ENCODE assay signal across 10 mouse cellular contexts in genomic region chr6:54819272-54819671, GRCm38 (mm10). TPM values are rescaled to one million over a fixed set of nuclear protein-coding genes. Genes with fewer than 3 reads are reported as not detected.
DNase-seq lines count a peak whose midpoint lies in the region; ATAC-seq and TF ChIP-seq lines count a peak whose summit lies in the region.
"Had no signal": no experiment of that assay in that cellular context is flagged by ENCODE, and none has a peak within 500 bp of the region (broad histone marks: within the 10 kb centered on the region; RNA-seq: fewer than 3 reads in every experiment).

No protein-coding gene starts in this region.

- TF ChIP-seq CTCF in E14TG2a.4 (conservative IDR thresholded peaks at IDR 0.05; ENCODE audit: low read length), result no peak

- 50% methylated on average over 4 of the region's 4 CpGs for WGBS in kidney, embryonic 16.5 days
- 23% methylated on average over 4 of the region's 4 CpGs for WGBS in embryonic facial prominence, embryonic 10.5 days
- WGBS in liver, embryonic 12.5 days (ENCODE audit: insufficient replicate concordance), result 23% methylated on average over 4 of the region's 4 CpGs

- no peak for ATAC-seq in kidney, embryonic 16.5 days (ENCODE audit: low FRiP score, low TSS enrichment)
- ATAC-seq in liver, embryonic 12.5 days, result no peak

- no peaks in the 10 kb centered on the region for H3K9me3 ChIP-seq in kidney, embryonic 16.5 days (ENCODE audit: low read length)
- peaks cover 3% of the 10 kb centered on the region for H3K9me3 ChIP-seq in E14TG2a.4 (ENCODE audit: low read length)
- no peaks in the 10 kb centered on the region for H3K9me3 ChIP-seq in embryonic facial prominence, embryonic 10.5 days
- H3K9me3 ChIP-seq in liver, embryonic 12.5 days (replicated peaks), result no peaks in the 10 kb centered on the region

- no peak overlapping the region for H3K4me3 ChIP-seq in kidney, embryonic 16.5 days (ENCODE audit: low read length)
- peak overlapping the region; percentile 86 for H3K4me3 ChIP-seq in E14TG2a.4 (replicated peaks; ENCODE audit: low read length)
- H3K4me3 ChIP-seq in embryonic facial prominence, embryonic 10.5 days, result peak overlapping the region; percentile 16; the same call in 1 of the 2 replicates
- no peak overlapping the region for H3K4me3 ChIP-seq in liver, embryonic 12.5 days
- H3K4me3 ChIP-seq: heart, adult 2 months had no signal

- H3K27ac ChIP-seq in kidney, embryonic 16.5 days (ENCODE audit: low read length), result no peak overlapping the region
- no peak overlapping the region for H3K27ac ChIP-seq in embryonic facial prominence, embryonic 10.5 days (replicated peaks)
- H3K27ac ChIP-seq in liver, embryonic 12.5 days, result no peak overlapping the region
- H3K27ac ChIP-seq: heart, adult 2 months had no signal

- H3K4me2 ChIP-seq in kidney, embryonic 16.5 days (replicated peaks; ENCODE audit: low read depth, low read length), result peak overlapping the region; percentile 26; the same call in 1 of the 2 replicates
- peak overlapping the region; percentile 48 for H3K4me2 ChIP-seq in liver, embryonic 12.5 days

- peaks cover 27% of the 10 kb centered on the region for H3K4me1 ChIP-seq in kidney, embryonic 16.5 days (ENCODE audit: insufficient read depth, low read length)
- H3K4me1 ChIP-seq in E14TG2a.4 (replicated peaks; ENCODE audit: low read depth, low read length), result peaks cover 60% of the 10 kb centered on the region
- H3K4me1 ChIP-seq in embryonic facial prominence, embryonic 10.5 days, result peaks cover 37% of the 10 kb centered on the region
- H3K4me1 ChIP-seq in liver, embryonic 12.5 days, result peaks cover 43% of the 10 kb centered on the region

- no peaks in the 10 kb centered on the region for H3K27me3 ChIP-seq in kidney, embryonic 16.5 days (ENCODE audit: insufficient read depth, low read length)
- H3K27me3 ChIP-seq in E14TG2a.4 (ENCODE audit: insufficient read depth, low read length), result peaks cover 5% of the 10 kb centered on the region; the same call in 1 of the 2 replicates
- no peaks in the 10 kb centered on the region; the same call in 1 of the 2 replicates for H3K27me3 ChIP-seq in embryonic facial prominence, embryonic 10.5 days (replicated peaks; ENCODE audit: low read depth, poor library complexity, severe bottlenecking)
- no peaks in the 10 kb centered on the region for H3K27me3 ChIP-seq in liver, embryonic 12.5 days (replicated peaks)

- no peak for DNase-seq in kidney, adult 8-10 months
- DNase-seq in embryonic facial prominence, embryonic 10.5 days (ENCODE audit: low spot score), result no peak
- no peak for DNase-seq in yolk sac, embryonic 10.5 days (ENCODE audit: low spot score)
- no peak for DNase-seq in layer of hippocampus, postnatal 14 days (ENCODE audit: low spot score in 2 of 2)
- DNase-seq in spleen, adult 18-20 months, result no peak
- DNase-seq: heart, adult 2 months; kidney, postnatal 36 days had no signal

- H3K9ac ChIP-seq in kidney, embryonic 16.5 days (replicated peaks; ENCODE audit: low read length), result no peak overlapping the region
- H3K9ac ChIP-seq in liver, embryonic 12.5 days, result 0 out of 2 replicates have a peak overlapping the region, but pooled peaks have one; percentile 17

- H3K36me3 ChIP-seq in kidney, embryonic 16.5 days (ENCODE audit: insufficient read depth, low read length), result no peaks in the 10 kb centered on the region
- peaks cover 10% of the 10 kb centered on the region; the same call in 1 of the 2 replicates for H3K36me3 ChIP-seq in E14TG2a.4 (ENCODE audit: insufficient read depth, low read length)
- H3K36me3 ChIP-seq in embryonic facial prominence, embryonic 10.5 days (replicated peaks), result no peaks in the 10 kb centered on the region
- peaks cover 7% of the 10 kb centered on the region; the same call in 1 of the 2 replicates for H3K36me3 ChIP-seq in liver, embryonic 12.5 days

RNA-seq across cellular contexts. Expression of gene Znrf2, which starts 2.6 kb away (rescaled TPM):
- polyA plus RNA-seq in kidney, embryonic 16.5 days (2015; fragmentation: Nextera tagmentation; extraction: Ambion mirVana), result 4.1 and 4.4 TPM in 2 replicates
- 1.8 and 2.5 TPM in 2 replicates for polyA plus RNA-seq in embryonic facial prominence, embryonic 10.5 days (2016; fragmentation: Nextera tagmentation; extraction: Ambion mirVana)
- 2.9 and 3.2 TPM in 2 replicates for polyA plus RNA-seq in liver, embryonic 12.5 days (2016; fragmentation: Nextera tagmentation; extraction: Ambion mirVana)
- total RNA-seq in layer of hippocampus, postnatal 14 days (2021), result 10 to 100 TPM; 30.7 to 31.5 TPM

Comparison
In these comparisons a context has a peak if more than half of its experiments do, and no peak if none do; other contexts are left out.
1. H3K4me3 ChIP-seq: peak in E14TG2a.4 (single experiment) and embryonic facial prominence, embryonic 10.5 days (single experiment); none in kidney, embryonic 16.5 days (single experiment) and liver, embryonic 12.5 days (single experiment).